Mouse (Mus musculus): Measurements from ENCODE around the gene Ikzf1.

- no peak for TF ChIP-seq POLR2A (IDR thresholded peaks at IDR 0.05; ENCODE audit: borderline replicate concordance, extremely low read depth, insufficient read depth, insufficient read length, poor library complexity, severe bottlenecking)
- no peak for TF ChIP-seq CTCF (IDR thresholded peaks at IDR 0.05; ENCODE audit: borderline replicate concordance, extremely low read depth, insufficient read depth, insufficient read length)
These were observed 80.6 kb downstream of the Ikzf1 start for GRCm38 (mm10) chr11:11765414-11765813.
